Mouse (Mus musculus) T-helper 17 cell (primary cell): ENCODE results near the gene Hoxc10.

Source experiments
- in situ Hi-C, 2 experiments: fragments of 300-600 bp; cut with MboI, MseI; formaldehyde crosslinking; loops; 1 replicate in 1 of 2; 2 replicates in 1 of 2; pipeline ENCODE4 v1.15.1; 2025; ENCODE audit warnings: high pct_unique_total_duplicates in 2 of 2

Gene Hoxc10

DNA sequence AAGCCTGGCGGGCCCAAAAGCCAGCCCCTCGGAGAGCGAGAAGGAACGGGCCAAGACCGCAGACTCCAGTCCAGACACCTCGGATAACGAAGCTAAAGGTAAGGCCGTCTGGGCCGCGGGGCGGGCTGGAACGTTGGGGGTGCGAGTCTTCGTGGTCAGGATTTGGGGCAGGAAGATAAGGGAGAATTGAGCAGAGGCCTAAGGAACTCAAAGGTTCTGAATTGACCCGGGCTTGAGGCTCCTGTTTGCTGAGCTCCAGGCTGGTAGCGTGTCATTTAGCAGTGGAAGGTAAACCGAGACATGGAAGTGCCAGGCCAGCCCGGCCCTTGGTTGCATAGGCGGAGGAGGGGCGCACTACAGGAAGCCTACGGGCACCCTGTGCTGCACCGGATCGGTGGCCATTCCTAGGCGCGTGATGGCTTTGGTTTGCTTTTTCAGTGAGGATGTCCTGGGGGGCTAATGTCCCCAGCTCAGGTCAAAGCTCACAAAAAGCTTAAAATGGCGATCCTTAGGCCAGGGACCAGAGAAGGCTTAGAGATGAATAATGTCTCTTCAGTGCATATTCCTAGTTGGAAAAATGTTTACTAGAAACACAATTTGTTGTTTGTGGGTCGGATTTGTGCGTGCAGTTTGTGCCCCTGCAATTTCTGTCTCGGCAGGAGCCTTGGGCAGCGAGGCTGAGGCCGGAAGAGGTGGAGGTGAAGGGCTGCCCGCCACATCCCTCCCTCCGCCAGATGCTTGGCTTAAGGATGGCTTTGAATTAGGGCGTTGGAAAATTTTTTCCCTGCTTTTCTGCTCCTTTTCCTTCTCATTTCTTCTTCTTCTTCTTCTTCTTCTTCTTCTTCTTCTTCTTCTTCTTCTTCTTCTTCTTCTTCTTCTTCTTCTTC, 1.2 kb downstream of the Hoxc10 start:
- in situ Hi-C loops: no loop called here

GRCm38 (mm10) chr15:102969296-102969695, 2.7 kb downstream of the Hoxc10 start:
- in situ Hi-C loops: no loop called here

GRCm38 (mm10) chr15:102970740-102971139, 4.1 kb downstream of the Hoxc10 start:
- in situ Hi-C loops: no loop called here

DNA sequence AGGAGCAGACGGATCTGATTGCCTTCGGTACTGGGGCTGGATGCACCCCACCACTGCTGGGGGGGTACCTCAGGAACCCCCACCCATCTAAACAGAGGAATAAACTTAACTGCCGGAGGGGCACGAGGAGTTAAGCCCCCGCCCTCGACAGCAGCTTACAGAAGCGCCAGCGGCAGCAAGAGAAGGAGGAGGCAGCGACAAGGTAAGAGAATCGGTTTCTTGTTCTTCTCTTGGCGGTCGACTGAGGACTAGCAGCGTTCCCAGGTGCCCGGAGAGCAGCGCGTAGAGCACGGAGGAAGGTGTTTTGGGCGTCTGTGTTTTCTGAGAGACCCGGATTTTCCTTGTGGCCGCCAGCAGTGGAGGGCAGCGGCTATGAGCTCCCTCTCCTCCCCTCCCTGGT, 5.7 kb downstream of the Hoxc10 start:
- in situ Hi-C loops: no loop called here

- in situ Hi-C loops: no loop called here
These were observed 6.2 kb downstream of the Hoxc10 start for GRCm38 (mm10) chr15:102972753-102973152.

DNA sequence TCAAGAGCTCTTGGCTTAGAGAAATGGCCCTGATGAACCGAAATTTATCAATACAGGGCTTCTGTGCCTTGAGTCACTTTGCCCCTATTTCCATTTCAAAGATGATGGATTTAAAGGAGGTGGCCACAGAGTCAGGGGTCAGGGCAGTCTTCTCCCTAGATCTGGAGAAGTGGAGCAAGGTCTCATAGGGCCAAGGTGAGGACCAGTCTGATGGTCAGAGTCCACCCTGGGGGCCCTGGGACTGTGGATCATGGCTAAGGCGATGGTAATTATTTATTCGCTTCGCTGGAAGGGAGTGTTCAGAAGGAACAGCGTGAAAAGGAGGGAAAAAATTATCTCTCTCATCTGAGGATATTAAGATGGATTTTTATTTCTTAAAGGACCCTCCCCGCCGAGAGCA, 8.4 kb downstream of the Hoxc10 start:
- in situ Hi-C loops: no loop called here

DNA sequence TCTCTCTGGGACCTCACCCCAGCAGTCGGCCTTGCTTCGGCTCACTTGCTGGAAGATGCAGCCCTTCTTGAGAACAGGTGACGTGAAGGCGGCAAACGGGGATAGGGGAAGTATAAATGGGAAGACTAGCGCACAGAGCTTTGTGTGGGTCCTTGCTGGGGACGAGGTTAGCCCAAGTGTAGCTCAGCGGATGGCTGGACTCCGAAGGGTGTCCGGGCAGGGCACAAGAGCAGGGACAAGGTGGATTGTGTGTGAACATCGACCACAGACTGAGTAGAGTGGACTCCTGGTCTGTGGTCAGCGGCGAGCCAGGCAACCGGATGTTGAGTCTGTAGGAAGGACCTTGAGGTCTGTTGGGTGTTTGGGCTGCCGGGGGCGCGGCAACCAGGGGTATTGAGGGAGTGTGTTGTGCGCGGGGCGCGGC, 9.1 kb downstream of the Hoxc10 start:
- in situ Hi-C loops: no loop called here

GRCm38 (mm10) chr15:102976171-102976570, 9.6 kb downstream of the Hoxc10 start, which contains the start of gene Hoxc9:
TSS of gene Hoxc9 (plus strand) at chr15:102976439.
- in situ Hi-C loops: no loop called here

DNA sequence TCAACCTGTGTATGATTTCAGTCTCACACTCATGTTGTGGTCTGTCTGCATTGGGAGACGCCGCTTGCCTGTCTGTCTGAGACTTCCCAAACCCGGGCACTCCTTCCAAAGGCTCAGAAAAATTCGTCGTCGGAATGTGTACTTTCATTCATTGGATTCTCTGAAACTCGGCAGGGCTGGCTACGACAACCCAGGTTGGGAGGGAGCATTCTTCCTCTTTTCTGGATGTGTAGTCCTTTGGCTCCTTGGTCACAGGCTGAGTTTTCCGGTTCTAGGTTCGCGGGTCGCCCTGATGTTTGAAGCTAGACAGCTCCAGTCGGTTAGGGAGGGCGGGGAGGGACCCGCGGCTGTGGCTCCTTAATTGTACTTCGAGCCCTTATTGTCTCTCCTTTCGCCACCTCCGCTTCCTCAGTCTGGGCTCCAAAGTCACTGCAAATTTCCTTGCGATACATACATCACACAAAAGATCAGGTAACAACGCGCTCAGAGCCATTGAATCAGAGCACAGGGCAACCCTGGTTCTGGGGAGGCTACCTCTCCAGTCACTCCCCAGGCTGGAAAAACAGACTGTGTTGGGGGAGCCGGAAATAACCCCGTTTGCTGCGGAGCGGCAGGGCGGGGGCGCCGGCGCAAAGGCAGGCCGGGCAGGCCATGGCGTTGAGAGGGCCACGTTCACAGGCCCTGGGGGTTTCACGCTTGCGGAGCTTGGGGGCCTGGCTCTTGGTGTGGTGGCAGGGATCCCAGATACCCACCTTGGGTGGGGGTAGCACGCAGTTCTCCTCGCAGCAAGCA, 10.2 kb downstream of the Hoxc10 start:
- in situ Hi-C loops: no loop called here

- in situ Hi-C loops: no loop called here
These were observed 10.9 kb downstream of the Hoxc10 start for GRCm38 (mm10) chr15:102977423-102977974.

GRCm38 (mm10) chr15:102978615-102979515, 12.3 kb downstream of the Hoxc10 start:
- in situ Hi-C loops: no loop called here

DNA sequence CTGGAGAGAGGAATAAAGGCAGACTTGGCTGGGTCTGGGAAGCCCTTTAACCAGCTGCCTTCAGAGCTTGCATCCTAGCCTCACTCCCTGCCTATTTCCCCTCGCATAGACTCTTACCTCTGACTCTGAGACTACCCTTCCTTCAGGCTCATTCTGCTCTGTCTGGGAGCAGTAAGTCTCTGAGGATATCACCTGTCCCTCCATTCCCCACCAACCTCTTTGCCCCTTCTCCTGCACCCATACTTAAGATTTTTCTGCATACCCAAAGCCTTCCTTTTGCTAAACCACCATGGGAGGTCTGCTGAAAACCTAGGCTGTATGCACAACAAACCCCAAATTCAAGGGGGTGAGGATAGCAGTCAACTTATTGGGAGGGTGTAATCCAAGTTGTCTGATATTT, 13.3 kb downstream of the Hoxc10 start:
- in situ Hi-C loops: loop anchor here in 1 of 2 experiments (10.0 kb wide), 1 partner anchor 335 kb away; the partner anchor contains the start of gene Gpr84

- in situ Hi-C loops: loop anchor here in 1 of 2 experiments (10.0 kb wide), 1 partner anchor 334 kb away; the partner anchor contains the start of gene Gpr84
These were observed 13.8 kb downstream of the Hoxc10 start for GRCm38 (mm10) chr15:102980352-102980751.

GRCm38 (mm10) chr15:102980912-102981311, 14.3 kb downstream of the Hoxc10 start:
- in situ Hi-C loops: loop anchor here in 1 of 2 experiments (10.0 kb wide), 1 partner anchor 334 kb away; the partner anchor contains the start of gene Gpr84

DNA sequence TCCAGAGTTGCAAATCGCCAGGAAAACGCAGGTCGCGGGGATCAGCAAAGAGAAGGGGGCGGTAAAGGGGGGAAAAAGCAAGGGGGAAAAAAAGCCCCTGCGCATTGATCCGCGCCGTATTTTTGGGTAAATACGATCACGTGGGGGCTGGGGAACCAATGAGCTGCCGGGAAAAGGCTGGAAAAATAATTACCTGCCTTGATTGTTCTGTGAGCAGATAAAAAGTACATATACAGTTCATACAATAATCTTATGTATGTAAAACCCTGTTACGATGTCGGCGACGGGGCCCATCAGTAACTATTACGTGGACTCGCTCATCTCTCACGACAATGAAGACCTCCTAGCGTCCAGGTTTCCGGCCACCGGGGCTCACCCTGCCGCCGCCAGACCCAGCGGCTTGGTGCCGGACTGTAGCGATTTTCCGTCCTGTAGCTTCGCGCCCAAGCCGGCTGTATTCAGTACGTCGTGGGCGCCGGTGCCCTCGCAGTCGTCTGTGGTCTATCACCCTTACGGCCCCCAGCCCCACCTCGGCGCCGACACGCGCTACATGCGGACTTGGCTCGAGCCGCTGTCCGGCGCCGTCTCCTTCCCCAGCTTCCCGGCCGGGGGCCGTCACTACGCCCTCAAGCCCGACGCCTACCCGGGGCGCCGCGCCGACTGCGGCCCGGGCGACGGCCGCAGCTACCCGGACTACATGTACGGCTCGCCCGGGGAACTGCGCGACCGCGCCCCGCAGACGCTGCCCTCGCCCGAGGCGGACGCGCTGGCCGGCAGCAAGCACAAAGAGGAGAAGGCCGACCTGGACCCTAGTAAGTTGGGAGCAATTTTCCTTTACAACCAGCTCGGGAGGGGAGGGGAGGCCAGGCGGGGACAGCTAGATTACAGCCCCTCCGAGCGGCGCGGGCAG, 15.0 kb downstream of the Hoxc10 start:
- in situ Hi-C loops: loop anchor here in 1 of 2 experiments (10.0 kb wide), 1 partner anchor 333 kb away; the partner anchor contains the start of gene Gpr84

- in situ Hi-C loops: loop anchor here in 1 of 2 experiments (10.0 kb wide), 1 partner anchor 331 kb away; the partner anchor contains the start of gene Gpr84
These were observed 17.1 kb downstream of the Hoxc10 start for GRCm38 (mm10) chr15:102983716-102984115.

DNA sequence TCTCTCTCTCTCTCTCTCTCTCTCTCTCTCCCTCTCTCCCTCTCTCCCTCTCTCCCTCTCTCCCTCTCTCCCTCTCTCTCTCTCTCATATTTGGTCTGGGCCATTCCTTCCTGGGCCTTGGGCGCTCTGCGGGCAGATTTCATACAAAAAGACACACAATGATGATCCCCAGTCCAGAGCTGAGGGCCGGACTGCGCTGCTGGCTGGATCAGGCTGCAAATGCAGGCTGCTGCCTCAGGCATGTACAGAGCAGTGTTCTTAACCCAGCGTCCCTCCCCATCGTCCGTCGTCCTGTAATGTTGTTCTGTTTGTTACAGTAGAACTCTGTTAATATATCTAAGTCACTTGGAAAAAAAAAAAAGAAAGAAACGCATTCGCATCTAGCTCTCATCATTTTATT, 17.9 kb downstream of the Hoxc10 start:
- in situ Hi-C loops: loop anchor here in 1 of 2 experiments (10.0 kb wide), 1 partner anchor 330 kb away; the partner anchor contains the start of gene Gpr84

GRCm38 (mm10) chr15:102984925-102985324, 18.3 kb downstream of the Hoxc10 start:
- in situ Hi-C loops: loop anchor here (5.0 to 10.0 kb wide), 4 partner anchors 43 to 330 kb away; partner anchors contain the start of gene Gpr84 (in 1 of the 2)
